Mouse (Mus musculus): ENCODE results near the gene Pikfyve. TPM values are rescaled to one million over a fixed set of nuclear protein-coding genes. Genes with fewer than 3 reads are reported as not detected.

The Pikfyve gene
- total and polyA plus RNA-seq, 2 experiments = 2.8 to 18.7 TPM

GRCm38 (mm10) chr1:65171579-65171978 lies 14.9 kb upstream of the Pikfyve start:
- Histone ChIP-seq H3K27me3 (ENCODE audit: control insufficient read depth, insufficient read depth, low read length) (no peaks in the 10 kb centered on the region), H3K27ac (replicated peaks; ENCODE audit: insufficient read depth, low read depth, low read length) (peak overlapping the region; percentile 7; the same call in 1 of the 2 replicates), H3K4me1 (ENCODE audit: control insufficient read depth, insufficient read depth, low read length) (peaks cover 41% of the 10 kb centered on the region), H3K4me3 (ENCODE audit: insufficient read depth, low read depth, low read length) (no peak overlapping the region), H3K36me3 (ENCODE audit: control insufficient read depth, insufficient read depth, low read length) (peaks cover 71% of the 10 kb centered on the region), H3K9ac (ENCODE audit: low read depth, low read length) (no peak overlapping the region), H3K79me2 (ENCODE audit: control insufficient read depth, insufficient read depth, low read length) (peaks cover 16% of the 10 kb centered on the region; the same call in 1 of the 2 replicates)
- WGBS = 31% methylated on average over 4 of the region's 4 CpGs
- peak; percentile 56 for DNase-seq (ENCODE audit: extremely low read depth, low read depth, low spot score)
- TF ChIP-seq CTCF (IDR thresholded peaks at IDR 0.05; ENCODE audit: low read depth, low read length) = no peak
- no peak for TF ChIP-seq POLR2A (IDR thresholded peaks at IDR 0.05; ENCODE audit: extremely low read depth, insufficient read depth, low read length)

GRCm38 (mm10) chr1:65173716-65174115 lies 12.8 kb upstream of the Pikfyve start:
- Histone ChIP-seq H3K9ac (ENCODE audit: low read depth, low read length) (no peak overlapping the region), H3K27ac (replicated peaks; ENCODE audit: insufficient read depth, low read depth, low read length) (peak overlapping the region; percentile 37), H3K4me3 (ENCODE audit: insufficient read depth, low read depth, low read length) (no peak overlapping the region), H3K4me1 (ENCODE audit: control insufficient read depth, insufficient read depth, low read length) (peaks cover 37% of the 10 kb centered on the region), H3K36me3 (ENCODE audit: control insufficient read depth, insufficient read depth, low read length) (peaks cover 52% of the 10 kb centered on the region), H3K79me2 (ENCODE audit: control insufficient read depth, insufficient read depth, low read length) (peaks cover 16% of the 10 kb centered on the region; the same call in 1 of the 2 replicates), H3K27me3 (ENCODE audit: control insufficient read depth, insufficient read depth, low read length) (no peaks in the 10 kb centered on the region)
- TF ChIP-seq CTCF (IDR thresholded peaks at IDR 0.05; ENCODE audit: low read depth, low read length) = no peak
- no peak for TF ChIP-seq POLR2A (IDR thresholded peaks at IDR 0.05; ENCODE audit: extremely low read depth, insufficient read depth, low read length)
- WGBS = 38% methylated on average over 2 of the region's 2 CpGs
- peak; percentile 84 for DNase-seq (ENCODE audit: extremely low read depth, low read depth, low spot score)

- Histone ChIP-seq H3K9ac (ENCODE audit: low read depth, low read length) (peak overlapping the region; percentile 72), H3K36me3 (ENCODE audit: control insufficient read depth, insufficient read depth, low read length) (peaks cover 32% of the 10 kb centered on the region), H3K79me2 (ENCODE audit: control insufficient read depth, insufficient read depth, low read length) (peaks cover 16% of the 10 kb centered on the region; the same call in 1 of the 2 replicates), H3K27me3 (ENCODE audit: control insufficient read depth, insufficient read depth, low read length) (no peaks in the 10 kb centered on the region), H3K4me3 (ENCODE audit: insufficient read depth, low read depth, low read length) (peak overlapping the region; percentile 58), H3K27ac (replicated peaks; ENCODE audit: insufficient read depth, low read depth, low read length) (peak overlapping the region; percentile 81), H3K4me1 (ENCODE audit: control insufficient read depth, insufficient read depth, low read length) (peaks cover 26% of the 10 kb centered on the region)
- DNase-seq (ENCODE audit: extremely low read depth, low read depth, low spot score) = peak; percentile 45
- 21% methylated on average over 4 of the region's 4 CpGs for WGBS
- no peak for TF ChIP-seq CTCF (IDR thresholded peaks at IDR 0.05; ENCODE audit: low read depth, low read length)
- TF ChIP-seq POLR2A (IDR thresholded peaks at IDR 0.05; ENCODE audit: extremely low read depth, insufficient read depth, low read length) = no peak
Measured at GRCm38 (mm10) chr1:65176171-65176570, 10.3 kb upstream of the Pikfyve start.

GRCm38 (mm10) chr1:65176912-65177311 lies 9.6 kb upstream of the Pikfyve start:
- Histone ChIP-seq H3K9ac (ENCODE audit: low read depth, low read length) (no peak overlapping the region; the same call in 1 of the 2 replicates), H3K36me3 (ENCODE audit: control insufficient read depth, insufficient read depth, low read length) (peaks cover 25% of the 10 kb centered on the region), H3K4me1 (ENCODE audit: control insufficient read depth, insufficient read depth, low read length) (peaks cover 21% of the 10 kb centered on the region), H3K79me2 (ENCODE audit: control insufficient read depth, insufficient read depth, low read length) (peaks cover 16% of the 10 kb centered on the region; the same call in 1 of the 2 replicates), H3K27ac (replicated peaks; ENCODE audit: insufficient read depth, low read depth, low read length) (0 out of 2 replicates have a peak overlapping the region, but pooled peaks have one; percentile 9), H3K4me3 (ENCODE audit: insufficient read depth, low read depth, low read length) (peak overlapping the region; percentile 58; the same call in 1 of the 2 replicates), H3K27me3 (ENCODE audit: control insufficient read depth, insufficient read depth, low read length) (no peaks in the 10 kb centered on the region)
- peak; percentile 82 for DNase-seq (ENCODE audit: extremely low read depth, low read depth, low spot score)
- no peak for TF ChIP-seq POLR2A (IDR thresholded peaks at IDR 0.05; ENCODE audit: extremely low read depth, insufficient read depth, low read length)
- TF ChIP-seq CTCF (IDR thresholded peaks at IDR 0.05; ENCODE audit: low read depth, low read length) = no peak
- WGBS = under 1% methylated on average over 5 of the region's 5 CpGs

GRCm38 (mm10) chr1:65177452-65177851 lies 9.0 kb upstream of the Pikfyve start:
- H3K79me2 ChIP-seq (ENCODE audit: control insufficient read depth, insufficient read depth, low read length) = peaks cover 16% of the 10 kb centered on the region; the same call in 1 of the 2 replicates
- 4% methylated on average over 3 of the region's 3 CpGs for WGBS
- peak; percentile 91 for DNase-seq (ENCODE audit: extremely low read depth, low read depth, low spot score)
- peaks cover 20% of the 10 kb centered on the region for H3K4me1 ChIP-seq (ENCODE audit: control insufficient read depth, insufficient read depth, low read length)
- no peaks in the 10 kb centered on the region for H3K27me3 ChIP-seq (ENCODE audit: control insufficient read depth, insufficient read depth, low read length)
- H3K9ac ChIP-seq (ENCODE audit: low read depth, low read length) = peak overlapping the region; percentile 63
- peak overlapping the region; percentile 93 for H3K27ac ChIP-seq (replicated peaks; ENCODE audit: insufficient read depth, low read depth, low read length)
- TF ChIP-seq POLR2A (IDR thresholded peaks at IDR 0.05; ENCODE audit: extremely low read depth, insufficient read depth, low read length) = no peak
- TF ChIP-seq CTCF (IDR thresholded peaks at IDR 0.05; ENCODE audit: low read depth, low read length) = no peak
- H3K4me3 ChIP-seq (ENCODE audit: insufficient read depth, low read depth, low read length) = peak overlapping the region; percentile 55
- H3K36me3 ChIP-seq (ENCODE audit: control insufficient read depth, insufficient read depth, low read length) = peaks cover 21% of the 10 kb centered on the region
